Mouse (Mus musculus) heart, postnatal 0 days (tissue): ENCODE data around the gene Vapa. TPM values are rescaled to one million over a fixed set of nuclear protein-coding genes. Genes with fewer than 3 reads are reported as not detected.

Experiments
- ATAC-seq: fragments of 200-750 bp; cut with Nextera tagmentation; 2 replicates; pipeline ENCODE4 v1.8.0; 2017; ENCODE audit warnings: low read depth, moderate number of reproducible peaks, moderate library complexity; ENCODE audit not compliant: insufficient read depth
- DNase-seq: peaks from one replicate; pipeline ENCODE4 v3.0.0-alpha.2; 2016; ENCODE audit warnings: low spot score
- H3K27ac ChIP-seq: fragments of 300-500 bp; sonication (generic); 2 replicates; pipeline ENCODE4 v1.5.1; 2014; ENCODE audit warnings: low read depth, mild to moderate bottlenecking
- H3K27me3 ChIP-seq: fragments of 300-500 bp; sonication (generic); 2 replicates; pipeline ENCODE4 v1.6.1; 2014; ENCODE audit warnings: low read length, mixed read lengths; ENCODE audit not compliant: control insufficient read depth, insufficient read depth
- H3K36me3 ChIP-seq: fragments of 300-500 bp; sonication (generic); replicated peaks from 2 replicates; pipeline ENCODE4 v1.6.1; 2014; ENCODE audit warnings: low read length, mixed read lengths; ENCODE audit not compliant: control insufficient read depth, insufficient read depth
- H3K4me1 ChIP-seq: fragments of 300-500 bp; sonication (generic); 2 replicates; pipeline ENCODE4 v1.6.1; 2014; ENCODE audit warnings: antibody characterized with exemption; ENCODE audit not compliant: control insufficient read depth, insufficient read depth
- H3K4me2 ChIP-seq: fragments of 300-500 bp; sonication (generic); 2 replicates; pipeline ENCODE4 v1.6.1; 2014; ENCODE audit warnings: low read depth, mild to moderate bottlenecking, low read length, moderate library complexity
- H3K4me3 ChIP-seq: fragments of 300-500 bp; sonication (generic); 2 replicates; pipeline ENCODE4 v1.5.1; 2014; ENCODE audit warnings: low read depth, low read length
- H3K9ac ChIP-seq: fragments of 300-500 bp; sonication (generic); replicated peaks from 2 replicates; pipeline ENCODE4 v1.6.1; 2014; ENCODE audit warnings: low read depth, low read length, mixed read lengths
- H3K9me3 ChIP-seq: fragments of 300-500 bp; sonication (generic); replicated peaks from 2 replicates; pipeline ENCODE4 v1.6.1; 2016; ENCODE audit warnings: low read length; ENCODE audit not compliant: control insufficient read depth
- CTCF ChIP-seq: IDR thresholded peaks from 2 replicates; pipeline ENCODE4 v1.5.1; 2016; ENCODE audit warnings: antibody characterized with exemption, control low read depth, low read depth
- EP300 ChIP-seq: IDR thresholded peaks from 2 replicates; pipeline ENCODE4 v1.6.1; 2016; ENCODE audit warnings: antibody characterized with exemption, low read depth
- WGBS: fragments of 180-500 bp; shearing (Covaris S2); extraction: QIAGEN DNeasy Blood & Tissue Kit; methylation state at CpG from one replicate; pipeline ENCODE4 v1.1.7; 2014; 5-methylcytosine and 5-hydroxymethylcytosine counted together
- polyA plus RNA-seq: library from polyadenylated mRNA; unstranded; fragments of >200 nt; fragmentation: Nextera tagmentation; extraction: Ambion mirVana; gene quantifications from 2 replicates; pipeline ENCODE4 v1.2.1, GENCODE M21; 2015
- total RNA-seq: library from RNA; depleted of rRNA; stranded (reverse); fragments of >200 nt; gene quantifications from 2 replicates; pipeline ENCODE4 v1.2.3, GENCODE M21; 2014; ENCODE audit warnings: low replicate concordance

Vapa gene
- total and polyA plus RNA-seq, 2 experiments from 2014 or later, result 49.8 to 139 TPM

DNA sequence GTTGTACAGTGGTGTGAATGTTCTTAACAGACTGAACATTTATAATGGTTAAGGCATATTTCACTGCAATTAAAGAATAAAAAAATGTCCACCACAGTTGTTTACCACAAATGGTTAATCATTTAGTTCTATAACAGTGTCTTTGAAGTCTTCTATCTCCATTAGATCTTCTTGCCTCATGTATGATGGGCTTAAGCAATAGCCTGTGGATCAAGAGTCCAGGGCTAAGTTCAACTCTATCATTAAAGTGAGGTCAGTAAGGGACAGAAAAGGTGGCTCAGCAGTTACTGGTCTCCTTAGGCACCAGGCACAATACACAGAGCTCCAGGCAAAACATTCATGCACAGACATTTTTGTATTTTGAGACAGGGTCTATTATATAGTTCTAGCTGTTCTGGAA lies 9.8 kb upstream of the Vapa start:
- Histone ChIP-seq H3K27ac (no peak overlapping the region), H3K4me2 (no peak overlapping the region), H3K9ac (no peak overlapping the region), H3K4me3 (no peak overlapping the region), H3K9me3 (no peaks in the 10 kb centered on the region), H3K27me3 (no peaks in the 10 kb centered on the region), H3K4me1 (no peaks in the 10 kb centered on the region), H3K36me3 (no peaks in the 10 kb centered on the region)
- ATAC-seq (no peak), DNase-seq (no peak)
- TF ChIP-seq CTCF, result no peak

DNA sequence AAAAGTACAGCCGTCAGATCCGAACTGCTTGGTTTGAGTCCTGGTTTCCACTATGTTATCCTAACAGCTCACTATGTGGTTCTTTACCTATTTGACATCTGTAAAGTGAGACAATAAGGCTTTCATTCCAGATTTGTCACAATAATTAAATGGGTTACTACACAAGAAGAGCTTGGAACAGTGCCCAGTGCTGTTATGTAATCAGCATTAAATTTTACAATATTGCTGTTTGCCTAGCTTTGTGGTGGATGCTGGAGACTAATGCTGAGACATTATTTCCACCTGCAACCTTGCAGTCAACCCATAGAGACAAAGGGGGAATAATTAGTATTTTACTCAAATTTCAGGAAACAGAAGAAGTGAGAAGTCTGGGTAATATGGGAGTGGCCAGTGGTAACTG lies 5.1 kb upstream of the Vapa start:
- WGBS, result 99% methylated on average over 2 of the region's 2 CpGs
- Histone ChIP-seq H3K4me2 (no peak overlapping the region), H3K9ac (no peak overlapping the region), H3K36me3 (no peaks in the 10 kb centered on the region), H3K4me1 (no peaks in the 10 kb centered on the region; the same call in 1 of the 2 replicates), H3K27me3 (no peaks in the 10 kb centered on the region), H3K9me3 (no peaks in the 10 kb centered on the region), H3K4me3 (no peak overlapping the region), H3K27ac (no peak overlapping the region)
- DNase-seq (no peak), ATAC-seq (no peak)
- no peak for TF ChIP-seq EP300
- TF ChIP-seq CTCF, result no peak

DNA sequence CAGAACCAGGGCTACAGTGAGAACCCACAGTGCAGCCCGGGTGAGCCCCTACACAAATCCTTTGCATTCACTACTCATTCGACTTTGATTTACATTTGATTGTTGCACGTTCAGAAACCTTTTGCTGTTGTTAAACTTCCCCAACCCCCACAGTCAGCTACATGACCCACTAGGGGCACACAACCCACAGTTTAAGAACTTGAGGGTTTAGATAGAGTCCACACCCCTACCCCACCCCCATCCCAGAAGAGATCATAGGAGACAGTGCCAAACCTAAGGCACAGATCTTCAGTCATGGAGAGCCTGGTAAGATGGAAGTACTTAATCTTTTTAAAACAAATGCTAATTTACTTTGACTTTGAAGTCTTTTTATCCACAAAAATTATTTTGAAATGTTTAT lies 2.3 kb upstream of the Vapa start:
- H3K9ac ChIP-seq, result no peak overlapping the region
- no peak overlapping the region for H3K27ac ChIP-seq
- H3K27me3 ChIP-seq, result no peaks in the 10 kb centered on the region
- no peak for ATAC-seq
- H3K4me3 ChIP-seq, result no peak overlapping the region
- H3K4me1 ChIP-seq, result peaks cover 6% of the 10 kb centered on the region; the same call in 1 of the 2 replicates
- WGBS, result 44% methylated on average over 3 of the region's 3 CpGs
- no peak for DNase-seq
- H3K36me3 ChIP-seq, result no peaks in the 10 kb centered on the region
- H3K9me3 ChIP-seq, result no peaks in the 10 kb centered on the region
- no peak overlapping the region for H3K4me2 ChIP-seq
- TF ChIP-seq EP300, result no peak
- no peak for TF ChIP-seq CTCF

DNA sequence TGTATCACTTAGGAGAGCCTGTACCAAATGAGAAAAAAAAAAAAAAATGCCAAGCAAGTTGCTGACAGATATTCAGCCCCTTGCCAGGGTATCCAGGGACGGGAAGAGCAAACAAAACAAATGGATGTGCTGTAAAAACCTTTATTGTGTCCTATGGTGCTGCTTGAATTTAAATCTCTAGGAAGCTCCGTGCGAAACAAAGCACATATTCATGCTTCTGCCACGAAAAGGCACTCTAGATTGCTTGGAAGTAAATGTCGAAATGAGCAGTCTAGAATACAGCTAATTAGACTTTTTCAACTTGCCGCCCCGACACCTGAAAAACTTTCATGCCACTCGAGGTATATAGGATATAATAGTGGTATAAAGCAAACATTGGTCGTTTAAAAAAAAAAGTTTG lies 1.1 kb upstream of the Vapa start:
- Histone ChIP-seq H3K27me3 (no peaks in the 10 kb centered on the region), H3K4me2 (peak overlapping the region; percentile 66), H3K36me3 (no peaks in the 10 kb centered on the region), H3K4me1 (peaks cover 15% of the 10 kb centered on the region), H3K9ac (peak overlapping the region; percentile 99), H3K4me3 (peak overlapping the region; percentile 91), H3K9me3 (no peaks in the 10 kb centered on the region), H3K27ac (peak overlapping the region; percentile 98)
- 1% methylated on average over 9 of the region's 9 CpGs for WGBS
- DNase-seq (no peak), ATAC-seq (no peak)
- no peak for TF ChIP-seq CTCF
- TF ChIP-seq EP300, result no peak

DNA sequence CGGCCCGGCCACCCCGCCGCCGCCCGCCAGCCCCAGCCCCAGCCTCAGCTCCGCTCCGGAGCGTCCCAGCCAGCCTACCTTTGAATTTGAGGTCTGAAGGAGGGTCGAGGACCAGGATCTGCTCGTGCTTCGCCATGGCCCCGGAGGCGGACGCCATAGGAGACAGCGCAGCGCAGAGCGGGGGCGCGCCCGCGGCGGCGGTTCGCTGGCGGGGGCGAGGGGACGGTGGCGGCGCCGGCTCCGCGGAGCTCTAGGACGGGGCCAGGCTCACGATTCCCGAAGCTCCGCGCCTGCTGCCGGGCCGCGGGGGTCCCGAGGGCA lies 253 bp downstream of the Vapa start:
- H3K27me3 ChIP-seq, result no peaks in the 10 kb centered on the region
- H3K9me3 ChIP-seq, result no peaks in the 10 kb centered on the region
- peak overlapping the region; percentile 98 for H3K27ac ChIP-seq
- H3K4me1 ChIP-seq, result peaks cover 29% of the 10 kb centered on the region
- 0% methylated on average over 18 of the region's 42 CpGs for WGBS
- H3K4me3 ChIP-seq, result peak overlapping the region; percentile 91
- DNase-seq (no peak), ATAC-seq (peak; percentile 32)
- TF ChIP-seq CTCF (no peak), EP300 (no peak)
- peak overlapping the region; percentile 99 for H3K9ac ChIP-seq
- H3K36me3 ChIP-seq, result no peaks in the 10 kb centered on the region
- H3K4me2 ChIP-seq, result peak overlapping the region; percentile 67; the same call in 1 of the 2 replicates

DNA sequence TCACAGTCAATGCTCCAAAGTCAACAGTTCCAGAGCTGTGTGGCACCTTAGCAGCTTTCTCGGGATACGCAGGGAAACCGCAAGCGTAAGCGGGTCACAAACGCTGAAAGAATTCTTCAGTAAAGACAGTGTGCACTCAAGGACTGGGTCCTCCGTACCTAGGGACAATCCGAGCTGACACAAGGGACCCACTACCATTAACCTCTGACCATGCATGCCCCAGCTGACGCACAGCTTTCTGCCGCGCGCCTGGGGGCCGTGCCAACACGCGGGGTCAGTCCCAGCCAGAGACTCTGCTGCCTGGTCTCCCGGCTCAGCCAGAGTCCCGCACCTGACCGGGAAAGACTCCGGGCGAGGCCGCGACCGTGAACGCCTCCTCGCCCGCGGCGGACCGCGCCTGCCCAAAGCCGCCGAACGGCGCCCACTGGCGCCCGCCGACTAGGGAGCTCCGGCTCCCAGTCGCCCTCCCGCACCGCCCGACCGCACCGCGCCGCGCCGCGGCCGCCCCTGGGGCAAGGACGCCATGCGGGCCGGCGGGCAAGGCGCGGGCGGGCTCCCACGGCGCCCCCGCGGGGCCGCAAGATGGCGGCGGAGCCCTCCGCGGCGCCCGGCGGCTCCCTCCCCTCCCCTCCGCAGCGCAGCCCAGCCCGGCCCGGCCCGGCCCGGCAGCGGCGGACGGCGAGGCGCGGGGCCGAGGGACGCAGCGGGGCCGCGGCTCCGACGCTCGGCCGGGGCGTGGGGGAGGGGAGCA lies 789 bp downstream of the Vapa start:
- DNase-seq (peak; percentile 28), ATAC-seq (peak; percentile 16)
- Histone ChIP-seq H3K9me3 (no peaks in the 10 kb centered on the region), H3K36me3 (no peaks in the 10 kb centered on the region), H3K9ac (peak overlapping the region; percentile 99), H3K27ac (peak overlapping the region; percentile 98), H3K4me2 (peak overlapping the region; percentile 67), H3K27me3 (no peaks in the 10 kb centered on the region), H3K4me1 (peaks cover 34% of the 10 kb centered on the region), H3K4me3 (peak overlapping the region; percentile 91)
- TF ChIP-seq CTCF (no peak), EP300 (no peak)
- under 1% methylated on average over 59 of the region's 91 CpGs for WGBS
